Mouse (Mus musculus) midbrain, embryonic 14.5 days (tissue): ENCODE results near the gene Dock6. TPM values are rescaled to one million over a fixed set of nuclear protein-coding genes. Genes with fewer than 3 reads are reported as not detected.

Source experiments
- ATAC-seq: fragments of 200-750 bp; cut with Nextera tagmentation; 2 replicates; pipeline ENCODE4 v1.8.0; 2017; ENCODE audit warnings: moderate number of reproducible peaks, moderate library complexity; ENCODE audit not compliant: low FRiP score, low TSS enrichment
- DNase-seq: peaks from one replicate; pipeline ENCODE4 v3.0.0-alpha.2; 2015
- H3K27ac ChIP-seq: fragments of 300-500 bp; sonication (generic); replicated peaks from 2 replicates; pipeline ENCODE4 v1.5.1; 2014; ENCODE audit warnings: mild to moderate bottlenecking, low read depth, low read length, moderate library complexity
- H3K27me3 ChIP-seq: fragments of 300-500 bp; sonication (generic); 2 replicates; pipeline ENCODE4 v1.6.1; 2014; ENCODE audit warnings: low read length, control low read depth, mixed read lengths; ENCODE audit not compliant: control insufficient read depth, insufficient read depth
- H3K36me3 ChIP-seq: fragments of 300-500 bp; sonication (generic); 2 replicates; pipeline ENCODE4 v1.6.1; 2014; ENCODE audit warnings: low read length, control low read depth; ENCODE audit not compliant: control insufficient read depth, insufficient read depth
- H3K4me1 ChIP-seq: fragments of 300-500 bp; sonication (generic); 2 replicates; pipeline ENCODE4 v1.6.1; 2014; ENCODE audit warnings: mild to moderate bottlenecking, antibody characterized with exemption, low read length, control low read depth; ENCODE audit not compliant: control insufficient read depth, insufficient read depth
- H3K4me2 ChIP-seq: fragments of 300-500 bp; sonication (generic); 2 replicates; pipeline ENCODE4 v1.6.1; 2014; ENCODE audit warnings: mild to moderate bottlenecking, low read length, moderate library complexity
- H3K4me3 ChIP-seq: fragments of 300-500 bp; sonication (generic); replicated peaks from 2 replicates; pipeline ENCODE4 v1.5.1; 2014; ENCODE audit warnings: low read depth, low read length
- H3K9ac ChIP-seq: fragments of 300-500 bp; sonication (generic); replicated peaks from 2 replicates; pipeline ENCODE4 v1.6.1; 2014; ENCODE audit warnings: mild to moderate bottlenecking, low read length, moderate library complexity
- H3K9me3 ChIP-seq: fragments of 300-500 bp; sonication (generic); 2 replicates; pipeline ENCODE4 v1.6.1; 2016; ENCODE audit warnings: low read length, control low read depth, mixed read lengths; ENCODE audit not compliant: control insufficient read depth
- WGBS: fragments of 180-500 bp; shearing (Covaris S2); extraction: QIAGEN DNeasy Blood & Tissue Kit; methylation state at CpG from one replicate; pipeline ENCODE4 v1.1.7; 2014; 5-methylcytosine and 5-hydroxymethylcytosine counted together
- polyA plus RNA-seq: library from polyadenylated mRNA; unstranded; fragments of >200 nt; fragmentation: Nextera tagmentation; extraction: Ambion mirVana; gene quantifications from 2 replicates; pipeline ENCODE4 v1.2.1, GENCODE M21; 2014

Dock6 gene
- polyA plus RNA-seq, 1 experiment from 2014 or later, result 12.7 TPM

GRCm38 (mm10) chr9:21824366-21824765, 28.1 kb downstream of the Dock6 start:
- Histone ChIP-seq H3K36me3 (no peaks in the 10 kb centered on the region), H3K4me2 (no peak overlapping the region), H3K27ac (no peak overlapping the region), H3K4me1 (no peaks in the 10 kb centered on the region), H3K27me3 (no peaks in the 10 kb centered on the region), H3K4me3 (no peak overlapping the region), H3K9ac (no peak overlapping the region), H3K9me3 (no peaks in the 10 kb centered on the region)
- ATAC-seq, result no peak
- no peak for DNase-seq
- WGBS, result 59% methylated on average over 10 of the region's 10 CpGs

GRCm38 (mm10) chr9:21823957-21824356, 28.5 kb downstream of the Dock6 start:
- H3K27me3 ChIP-seq, result no peaks in the 10 kb centered on the region
- WGBS, result 68% methylated on average over 4 of the region's 4 CpGs
- H3K4me2 ChIP-seq, result no peak overlapping the region
- DNase-seq (no peak), ATAC-seq (no peak)
- H3K27ac ChIP-seq, result no peak overlapping the region
- no peak overlapping the region for H3K9ac ChIP-seq
- no peaks in the 10 kb centered on the region for H3K36me3 ChIP-seq
- H3K4me1 ChIP-seq, result no peaks in the 10 kb centered on the region
- H3K4me3 ChIP-seq, result no peak overlapping the region
- no peaks in the 10 kb centered on the region for H3K9me3 ChIP-seq

- Histone ChIP-seq H3K36me3 (no peaks in the 10 kb centered on the region), H3K4me3 (no peak overlapping the region), H3K27me3 (no peaks in the 10 kb centered on the region), H3K27ac (no peak overlapping the region), H3K4me2 (no peak overlapping the region), H3K4me1 (no peaks in the 10 kb centered on the region), H3K9ac (no peak overlapping the region), H3K9me3 (no peaks in the 10 kb centered on the region)
- 83% methylated on average over 6 of the region's 6 CpGs for WGBS
- DNase-seq (no peak), ATAC-seq (no peak)
Observed at GRCm38 (mm10) chr9:21822686-21823085, 29.7 kb downstream of the Dock6 start.

GRCm38 (mm10) chr9:21820183-21820582, 32.3 kb downstream of the Dock6 start:
- 87% methylated on average over 12 of the region's 12 CpGs for WGBS
- DNase-seq, result no peak
- no peaks in the 10 kb centered on the region for H3K36me3 ChIP-seq
- ATAC-seq, result no peak
- H3K9me3 ChIP-seq, result no peaks in the 10 kb centered on the region
- no peak overlapping the region for H3K27ac ChIP-seq
- no peaks in the 10 kb centered on the region for H3K27me3 ChIP-seq
- no peak overlapping the region for H3K9ac ChIP-seq
- no peaks in the 10 kb centered on the region for H3K4me1 ChIP-seq
- H3K4me2 ChIP-seq, result no peak overlapping the region
- no peak overlapping the region for H3K4me3 ChIP-seq

- ATAC-seq, result no peak
- H3K9ac ChIP-seq, result no peak overlapping the region
- 0 out of 2 replicates have a peak, but pooled peaks cover under 1% of the 10 kb centered on the region for H3K36me3 ChIP-seq
- no peak overlapping the region for H3K27ac ChIP-seq
- 97% methylated on average over 2 of the region's 2 CpGs for WGBS
- no peak overlapping the region for H3K4me2 ChIP-seq
- no peaks in the 10 kb centered on the region for H3K4me1 ChIP-seq
- H3K4me3 ChIP-seq, result no peak overlapping the region
- H3K9me3 ChIP-seq, result no peaks in the 10 kb centered on the region
- no peaks in the 10 kb centered on the region for H3K27me3 ChIP-seq
- DNase-seq, result no peak
Observed at GRCm38 (mm10) chr9:21819181-21819729, 33.2 kb downstream of the Dock6 start.

- Histone ChIP-seq H3K9me3 (no peaks in the 10 kb centered on the region), H3K4me3 (no peak overlapping the region), H3K9ac (no peak overlapping the region), H3K27me3 (no peaks in the 10 kb centered on the region), H3K4me2 (no peak overlapping the region), H3K27ac (no peak overlapping the region), H3K4me1 (no peaks in the 10 kb centered on the region), H3K36me3 (0 out of 2 replicates have a peak, but pooled peaks cover 2% of the 10 kb centered on the region)
- DNase-seq (no peak), ATAC-seq (no peak)
- 89% methylated on average over 6 of the region's 6 CpGs for WGBS
Observed at GRCm38 (mm10) chr9:21818561-21818960, 33.9 kb downstream of the Dock6 start.

- Histone ChIP-seq H3K4me3 (no peak overlapping the region), H3K4me1 (no peaks in the 10 kb centered on the region), H3K4me2 (no peak overlapping the region), H3K9ac (no peak overlapping the region), H3K27me3 (no peaks in the 10 kb centered on the region), H3K27ac (no peak overlapping the region), H3K9me3 (no peaks in the 10 kb centered on the region), H3K36me3 (0 out of 2 replicates have a peak, but pooled peaks cover 2% of the 10 kb centered on the region)
- no peak for ATAC-seq
- 78% methylated on average over 4 of the region's 4 CpGs for WGBS
- DNase-seq, result no peak
Observed at GRCm38 (mm10) chr9:21818125-21818524, 34.3 kb downstream of the Dock6 start.

GRCm38 (mm10) chr9:21816716-21817305, 35.6 kb downstream of the Dock6 start:
- Histone ChIP-seq H3K4me3 (no peak overlapping the region), H3K36me3 (0 out of 2 replicates have a peak, but pooled peaks cover 2% of the 10 kb centered on the region), H3K9ac (no peak overlapping the region), H3K4me2 (no peak overlapping the region), H3K9me3 (no peaks in the 10 kb centered on the region), H3K27ac (no peak overlapping the region), H3K27me3 (no peaks in the 10 kb centered on the region), H3K4me1 (no peaks in the 10 kb centered on the region)
- DNase-seq (no peak), ATAC-seq (no peak)
- WGBS, result 76% methylated on average over 9 of the region's 9 CpGs

GRCm38 (mm10) chr9:21811170-21811569, 41.3 kb downstream of the Dock6 start:
- H3K4me1 ChIP-seq, result no peaks in the 10 kb centered on the region
- 92% methylated on average over 5 of the region's 5 CpGs for WGBS
- H3K27ac ChIP-seq, result no peak overlapping the region
- no peaks in the 10 kb centered on the region for H3K27me3 ChIP-seq
- no peaks in the 10 kb centered on the region for H3K9me3 ChIP-seq
- H3K4me2 ChIP-seq, result no peak overlapping the region
- ATAC-seq (no peak), DNase-seq (no peak)
- 0 out of 2 replicates have a peak, but pooled peaks cover 2% of the 10 kb centered on the region for H3K36me3 ChIP-seq
- H3K9ac ChIP-seq, result no peak overlapping the region
- H3K4me3 ChIP-seq, result no peak overlapping the region
